Mouse (Mus musculus) limb, embryonic 14.5 days (tissue): ENCODE measurements around the gene Slc36a2. TPM values are rescaled to one million over a fixed set of nuclear protein-coding genes. Genes with fewer than 3 reads are reported as not detected.
A peak's percentile ranks its signal among the peaks of the same experiment; 100 is the strongest.

Source experiments
- ATAC-seq: fragments of 200-750 bp; cut with Nextera tagmentation; 2 replicates; pipeline ENCODE4 v1.8.0; 2017; ENCODE audit warnings: low read depth, moderate number of reproducible peaks, moderate TSS enrichment; ENCODE audit not compliant: low FRiP score
- DNase-seq: peaks from one replicate; pipeline ENCODE4 v3.0.0-alpha.2; 2015; ENCODE audit warnings: low spot score
- H3K27ac ChIP-seq: fragments of 300-500 bp; sonication (generic); replicated peaks from 2 replicates; pipeline ENCODE4 v1.5.1; 2014; ENCODE audit warnings: low read depth, mild to moderate bottlenecking, low read length, moderate library complexity, mixed read lengths
- H3K27me3 ChIP-seq: fragments of 300-500 bp; sonication (generic); 2 replicates; pipeline ENCODE4 v1.6.1; 2014; ENCODE audit warnings: low read length, mixed read lengths; ENCODE audit not compliant: control insufficient read depth, insufficient read depth
- H3K36me3 ChIP-seq: fragments of 300-500 bp; sonication (generic); 2 replicates; pipeline ENCODE4 v1.6.1; 2014; ENCODE audit warnings: mild to moderate bottlenecking, low read length, moderate library complexity, mixed read lengths; ENCODE audit not compliant: control insufficient read depth, insufficient read depth
- H3K4me1 ChIP-seq: fragments of 300-500 bp; sonication (generic); 2 replicates; pipeline ENCODE4 v1.6.1; 2014; ENCODE audit warnings: antibody characterized with exemption, low read length, mixed read lengths; ENCODE audit not compliant: control insufficient read depth, insufficient read depth
- H3K4me2 ChIP-seq: fragments of 300-500 bp; sonication (generic); replicated peaks from 2 replicates; pipeline ENCODE4 v1.6.1; 2014; ENCODE audit warnings: low read depth, mild to moderate bottlenecking, low read length, moderate library complexity; ENCODE audit not compliant: severe bottlenecking
- H3K4me3 ChIP-seq: fragments of 300-500 bp; sonication (generic); replicated peaks from 2 replicates; pipeline ENCODE4 v1.5.1; 2014; ENCODE audit warnings: low read length
- H3K9ac ChIP-seq: fragments of 300-500 bp; sonication (generic); 2 replicates; pipeline ENCODE4 v1.6.1; 2014; ENCODE audit warnings: mild to moderate bottlenecking, low read depth, low read length, moderate library complexity; ENCODE audit not compliant: severe bottlenecking
- H3K9me3 ChIP-seq: fragments of 300-500 bp; sonication (generic); 2 replicates; pipeline ENCODE4 v1.6.1; 2016; ENCODE audit warnings: low read length; ENCODE audit not compliant: control insufficient read depth
- POLR2A ChIP-seq: fragments of 200-500 bp; IDR thresholded peaks from 2 replicates; pipeline ENCODE4 v1.8.0; 2012; ENCODE audit warnings: inconsistent platforms, mild to moderate bottlenecking, moderate library complexity, borderline replicate concordance; ENCODE audit not compliant: insufficient read depth, insufficient read length; ENCODE audit errors: extremely low read depth
- WGBS: fragments of 180-500 bp; shearing (Covaris S2); extraction: QIAGEN DNeasy Blood & Tissue Kit; methylation state at CpG from one replicate; pipeline ENCODE4 v1.1.7; 2014; 5-methylcytosine and 5-hydroxymethylcytosine counted together
- polyA plus RNA-seq, 2 experiments: library from polyadenylated mRNA; depleted of rRNA in 1 of 2; stranded (reverse) in 1 of 2; unstranded in 1 of 2; fragments of >200 nt; fragmentation: Nextera tagmentation in 1 of 2; extraction: Ambion mirVana in 1 of 2; gene quantifications; 2 replicates each; pipeline versions ENCODE4 v1.2.1 to v1.2.3; 2012 to 2014

Gene Slc36a2
- polyA plus RNA-seq, 2 experiments, result 1.4 to 1.7 TPM

DNA sequence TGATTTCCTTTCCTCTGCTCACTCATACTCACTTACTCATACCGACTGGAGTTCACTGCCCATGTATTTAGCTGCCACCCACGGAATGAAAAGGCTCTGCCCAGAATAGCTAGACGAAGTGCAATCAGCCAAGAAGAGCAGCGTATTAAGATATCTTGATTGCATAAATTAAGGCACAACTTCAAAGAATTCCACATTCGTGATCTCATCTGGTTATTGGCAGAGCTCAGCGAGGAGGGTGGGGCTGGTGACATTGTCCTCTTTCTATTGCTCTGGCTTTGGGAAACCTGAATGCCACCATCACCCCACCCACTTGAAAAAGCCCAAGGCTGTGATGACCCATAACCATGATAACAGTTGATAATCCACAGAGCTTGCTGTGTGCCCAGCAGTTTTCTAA lies 56.9 kb downstream of the Slc36a2 start:
- no peaks in the 10 kb centered on the region for H3K4me1 ChIP-seq
- no peaks in the 10 kb centered on the region for H3K9me3 ChIP-seq
- DNase-seq, result no peak
- H3K36me3 ChIP-seq, result no peaks in the 10 kb centered on the region
- no peaks in the 10 kb centered on the region for H3K27me3 ChIP-seq
- no peak overlapping the region for H3K4me2 ChIP-seq
- ATAC-seq, result no peak
- no peak overlapping the region for H3K27ac ChIP-seq
- no peak overlapping the region for H3K9ac ChIP-seq
- no peak overlapping the region for H3K4me3 ChIP-seq
- no peak for TF ChIP-seq POLR2A
- 89% methylated on average over 6 of the region's 6 CpGs for WGBS

DNA sequence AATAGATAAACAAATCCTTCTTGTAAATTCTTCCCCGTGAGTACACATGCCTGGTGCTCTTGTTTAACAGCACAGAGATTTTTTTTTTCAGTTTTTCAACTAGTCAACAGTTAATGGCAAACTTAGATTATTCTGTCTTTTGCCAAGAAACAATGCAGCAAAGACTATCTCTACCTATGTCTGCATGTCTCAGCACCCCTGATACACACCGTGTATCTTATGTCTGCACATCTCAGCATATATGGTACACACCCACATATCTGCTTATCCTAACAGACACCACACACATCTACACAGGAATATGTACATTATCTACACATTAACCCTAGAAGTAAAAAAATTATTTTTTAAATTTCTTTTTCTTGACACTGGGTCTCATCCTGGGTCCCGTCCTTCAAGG lies 58.2 kb downstream of the Slc36a2 start:
- no peak overlapping the region for H3K4me3 ChIP-seq
- H3K4me2 ChIP-seq, result no peak overlapping the region
- no peak for ATAC-seq
- no peak overlapping the region for H3K9ac ChIP-seq
- no peaks in the 10 kb centered on the region for H3K27me3 ChIP-seq
- DNase-seq, result no peak
- H3K36me3 ChIP-seq, result no peaks in the 10 kb centered on the region
- WGBS, result 79% methylated on average over 3 of the region's 3 CpGs
- H3K4me1 ChIP-seq, result no peaks in the 10 kb centered on the region
- TF ChIP-seq POLR2A, result no peak
- no peak overlapping the region for H3K27ac ChIP-seq
- no peaks in the 10 kb centered on the region for H3K9me3 ChIP-seq

DNA sequence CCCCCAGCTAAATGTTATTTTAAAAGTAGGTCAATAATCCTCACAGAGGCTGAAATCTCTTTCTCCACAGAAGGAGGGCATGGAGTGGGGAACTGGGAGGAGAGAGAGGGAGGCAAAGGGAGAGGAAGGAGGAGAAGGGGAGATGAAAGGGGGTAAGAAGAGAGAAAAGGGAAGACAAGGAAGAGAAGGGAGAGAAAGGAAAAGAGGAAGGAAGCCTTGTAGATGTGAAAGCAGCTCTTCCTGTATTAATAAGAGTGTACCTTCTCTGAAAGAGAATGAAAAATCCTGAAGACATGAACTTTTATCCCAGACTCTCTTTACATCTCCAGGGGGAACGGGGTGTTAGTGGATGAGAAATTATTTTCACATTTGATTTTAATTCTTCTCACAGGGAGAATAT lies 63.4 kb downstream of the Slc36a2 start:
- ATAC-seq (no peak), DNase-seq (no peak)
- Histone ChIP-seq H3K27ac (no peak overlapping the region), H3K4me1 (no peaks in the 10 kb centered on the region), H3K9me3 (no peaks in the 10 kb centered on the region), H3K4me2 (no peak overlapping the region), H3K4me3 (no peak overlapping the region), H3K27me3 (no peaks in the 10 kb centered on the region), H3K9ac (no peak overlapping the region), H3K36me3 (no peaks in the 10 kb centered on the region)
- no peak for TF ChIP-seq POLR2A
- 77% methylated on average over 1 of the region's 1 CpGs for WGBS

DNA sequence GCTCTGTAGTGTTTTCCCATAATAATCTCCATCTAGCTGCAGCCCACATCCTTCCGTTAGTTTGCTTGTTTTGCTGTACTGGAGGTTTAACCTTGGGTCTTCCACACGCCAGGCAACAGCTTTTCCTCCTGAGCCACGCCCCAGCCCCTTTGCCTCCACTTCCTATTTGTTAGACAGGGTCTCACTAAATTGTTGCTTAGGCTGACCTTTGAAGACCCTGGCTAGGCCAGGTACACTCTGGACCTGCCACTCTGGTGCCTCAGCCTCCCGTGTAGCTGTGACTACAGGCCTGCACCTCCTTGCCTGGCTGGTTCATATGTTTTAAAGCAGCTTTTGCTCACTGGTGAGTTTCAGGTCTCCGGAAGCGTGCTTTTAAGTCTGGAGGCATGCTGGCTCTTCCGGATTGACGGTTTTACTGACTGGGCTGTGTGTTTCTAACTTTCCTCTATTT lies 64.0 kb downstream of the Slc36a2 start:
- Histone ChIP-seq H3K4me2 (no peak overlapping the region), H3K36me3 (no peaks in the 10 kb centered on the region), H3K27ac (0 out of 2 replicates have a peak overlapping the region, but pooled peaks have one; percentile 15), H3K4me1 (no peaks in the 10 kb centered on the region), H3K4me3 (no peak overlapping the region), H3K27me3 (no peaks in the 10 kb centered on the region), H3K9me3 (no peaks in the 10 kb centered on the region), H3K9ac (no peak overlapping the region)
- WGBS, result 71% methylated on average over 8 of the region's 8 CpGs
- DNase-seq (no peak), ATAC-seq (no peak)
- TF ChIP-seq POLR2A, result no peak

DNA sequence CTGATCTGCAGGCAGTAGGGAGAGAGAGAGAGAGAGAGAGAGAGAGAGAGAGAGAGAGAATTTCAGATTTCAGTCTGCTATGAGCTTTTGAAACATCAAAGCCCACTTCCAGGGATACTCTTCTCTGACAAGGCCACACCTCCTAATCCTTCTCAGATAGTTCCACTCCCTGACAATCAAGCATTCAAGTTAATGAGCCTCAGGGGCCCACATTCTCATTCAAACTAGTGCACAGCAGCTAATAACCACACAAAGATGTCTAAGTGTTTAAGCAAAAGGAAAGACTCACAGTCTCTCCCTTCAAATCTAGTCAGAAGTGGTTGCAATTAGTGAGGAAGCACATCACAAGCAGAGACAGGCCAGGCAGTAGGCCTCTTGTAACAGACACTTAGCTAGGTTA lies 64.6 kb downstream of the Slc36a2 start:
- no peaks in the 10 kb centered on the region for H3K9me3 ChIP-seq
- H3K4me2 ChIP-seq, result no peak overlapping the region
- no peaks in the 10 kb centered on the region for H3K4me1 ChIP-seq
- no peaks in the 10 kb centered on the region for H3K27me3 ChIP-seq
- no peaks in the 10 kb centered on the region for H3K36me3 ChIP-seq
- no peak overlapping the region for H3K9ac ChIP-seq
- no peak overlapping the region for H3K27ac ChIP-seq
- DNase-seq (no peak), ATAC-seq (no peak)
- no peak overlapping the region for H3K4me3 ChIP-seq
- no peak for TF ChIP-seq POLR2A

DNA sequence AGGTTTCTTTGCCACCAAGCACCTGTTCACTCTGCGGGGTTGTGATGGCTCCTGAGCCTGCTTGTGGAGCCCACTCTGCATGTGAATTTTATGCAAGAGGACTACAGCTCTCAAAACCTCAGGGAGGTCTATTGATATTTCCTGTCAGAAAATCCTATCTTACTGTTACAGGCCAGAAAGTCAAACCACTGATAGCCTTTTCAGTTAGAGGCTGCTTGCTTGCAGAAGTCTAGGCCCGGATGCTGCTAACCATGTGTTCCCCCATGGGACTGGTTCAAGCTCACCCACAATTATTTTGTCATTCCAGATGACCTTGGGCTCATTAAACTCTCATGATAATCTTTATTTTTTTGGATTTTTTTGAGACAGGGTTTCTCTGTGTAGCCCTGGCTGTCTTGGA lies 67.8 kb downstream of the Slc36a2 start:
- H3K27me3 ChIP-seq, result no peaks in the 10 kb centered on the region
- no peak for TF ChIP-seq POLR2A
- no peak for ATAC-seq
- H3K9ac ChIP-seq, result no peak overlapping the region
- no peaks in the 10 kb centered on the region for H3K9me3 ChIP-seq
- H3K4me2 ChIP-seq, result no peak overlapping the region
- no peak for DNase-seq
- H3K4me1 ChIP-seq, result no peaks in the 10 kb centered on the region
- WGBS, result 87% methylated on average over 2 of the region's 2 CpGs
- no peaks in the 10 kb centered on the region for H3K36me3 ChIP-seq
- no peak overlapping the region for H3K27ac ChIP-seq
- H3K4me3 ChIP-seq, result no peak overlapping the region
